Mouse (Mus musculus): ENCODE data around the gene Arhgef11. TPM values are rescaled to one million over a fixed set of nuclear protein-coding genes. Genes with fewer than 3 reads are reported as not detected.

The Arhgef11 gene
- polyA plus RNA-seq, 1 experiment from 2014 or later = 17.5 TPM

GRCm38 (mm10) chr3:87620218-87620891 is 3.0 kb downstream of the Arhgef11 start:
- Histone ChIP-seq H3K9me3 (no peaks in the 10 kb centered on the region), H3K27me3 (no peaks in the 10 kb centered on the region), H3K4me1 (peaks cover 43% of the 10 kb centered on the region), H3K4me3 (peak overlapping the region; percentile 83), H3K27ac (no peak overlapping the region), H3K4me2 (peak overlapping the region; percentile 84), H3K36me3 (no peaks in the 10 kb centered on the region), H3K9ac (peak overlapping the region; percentile 61)
- no peak for ATAC-seq (ENCODE audit: insufficient number of reproducible peaks, insufficient read depth, low FRiP score, low TSS enrichment, low read depth)
- 70% methylated on average over 7 of the region's 7 CpGs for WGBS

GRCm38 (mm10) chr3:87624899-87625298 is 7.5 kb downstream of the Arhgef11 start:
- Histone ChIP-seq H3K4me3 (no peak overlapping the region), H3K36me3 (peaks cover 4% of the 10 kb centered on the region; the same call in 1 of the 2 replicates), H3K9me3 (no peaks in the 10 kb centered on the region), H3K9ac (no peak overlapping the region), H3K4me1 (peaks cover 19% of the 10 kb centered on the region), H3K27me3 (no peaks in the 10 kb centered on the region), H3K4me2 (no peak overlapping the region), H3K27ac (no peak overlapping the region)
- ATAC-seq (ENCODE audit: insufficient number of reproducible peaks, insufficient read depth, low FRiP score, low TSS enrichment, low read depth) = no peak
- WGBS = 85% methylated on average over 4 of the region's 4 CpGs

GRCm38 (mm10) chr3:87630899-87631298 is 13.5 kb downstream of the Arhgef11 start:
- peak overlapping the region; percentile 33; the same call in 1 of the 2 replicates for H3K27ac ChIP-seq
- H3K27me3 ChIP-seq = no peaks in the 10 kb centered on the region
- H3K36me3 ChIP-seq = peaks cover 4% of the 10 kb centered on the region; the same call in 1 of the 2 replicates
- H3K4me2 ChIP-seq = no peak overlapping the region
- no peak for ATAC-seq (ENCODE audit: insufficient number of reproducible peaks, insufficient read depth, low FRiP score, low TSS enrichment, low read depth)
- no peaks in the 10 kb centered on the region for H3K9me3 ChIP-seq
- H3K4me3 ChIP-seq = no peak overlapping the region
- WGBS = 77% methylated on average over 9 of the region's 9 CpGs
- peaks cover 16% of the 10 kb centered on the region for H3K4me1 ChIP-seq
- H3K9ac ChIP-seq = peak overlapping the region; percentile 44; the same call in 1 of the 2 replicates

- no peaks in the 10 kb centered on the region for H3K27me3 ChIP-seq
- H3K4me3 ChIP-seq = no peak overlapping the region
- no peak overlapping the region for H3K27ac ChIP-seq
- peaks cover 4% of the 10 kb centered on the region; the same call in 1 of the 2 replicates for H3K36me3 ChIP-seq
- no peak overlapping the region for H3K4me2 ChIP-seq
- H3K9me3 ChIP-seq = no peaks in the 10 kb centered on the region
- H3K9ac ChIP-seq = no peak overlapping the region
- peaks cover 20% of the 10 kb centered on the region for H3K4me1 ChIP-seq
- no peak for ATAC-seq (ENCODE audit: insufficient number of reproducible peaks, insufficient read depth, low FRiP score, low TSS enrichment, low read depth)
- WGBS = 52% methylated on average over 4 of the region's 4 CpGs
Measured at GRCm38 (mm10) chr3:87631408-87631807, 14.0 kb downstream of the Arhgef11 start.

- Histone ChIP-seq H3K36me3 (0 out of 2 replicates have a peak, but pooled peaks cover under 1% of the 10 kb centered on the region), H3K9me3 (no peaks in the 10 kb centered on the region), H3K4me3 (no peak overlapping the region), H3K27me3 (no peaks in the 10 kb centered on the region), H3K4me2 (no peak overlapping the region), H3K27ac (no peak overlapping the region; the same call in 1 of the 2 replicates), H3K4me1 (peaks cover 20% of the 10 kb centered on the region), H3K9ac (no peak overlapping the region)
- WGBS = 48% methylated on average over 4 of the region's 4 CpGs
- ATAC-seq (ENCODE audit: insufficient number of reproducible peaks, insufficient read depth, low FRiP score, low TSS enrichment, low read depth) = no peak
Measured at GRCm38 (mm10) chr3:87635514-87635913, 18.2 kb downstream of the Arhgef11 start.

- Histone ChIP-seq H3K27ac (no peak overlapping the region), H3K4me3 (no peak overlapping the region), H3K27me3 (no peaks in the 10 kb centered on the region), H3K9ac (no peak overlapping the region), H3K4me2 (no peak overlapping the region), H3K9me3 (no peaks in the 10 kb centered on the region), H3K4me1 (no peaks in the 10 kb centered on the region; the same call in 1 of the 2 replicates), H3K36me3 (peaks cover 11% of the 10 kb centered on the region)
- 84% methylated on average over 1 of the region's 1 CpGs for WGBS
- no peak for ATAC-seq (ENCODE audit: insufficient number of reproducible peaks, insufficient read depth, low FRiP score, low TSS enrichment, low read depth)
Measured at GRCm38 (mm10) chr3:87643453-87643852, 26.1 kb downstream of the Arhgef11 start.

GRCm38 (mm10) chr3:87646174-87646573 is 28.8 kb downstream of the Arhgef11 start:
- Histone ChIP-seq H3K9ac (no peak overlapping the region), H3K27me3 (no peaks in the 10 kb centered on the region), H3K4me2 (no peak overlapping the region), H3K4me1 (no peaks in the 10 kb centered on the region; the same call in 1 of the 2 replicates), H3K27ac (no peak overlapping the region), H3K36me3 (peaks cover 5% of the 10 kb centered on the region; the same call in 1 of the 2 replicates), H3K4me3 (no peak overlapping the region), H3K9me3 (no peaks in the 10 kb centered on the region)
- WGBS = 98% methylated on average over 1 of the region's 1 CpGs
- no peak for ATAC-seq (ENCODE audit: insufficient number of reproducible peaks, insufficient read depth, low FRiP score, low TSS enrichment, low read depth)

GRCm38 (mm10) chr3:87649063-87649462 is 31.7 kb downstream of the Arhgef11 start:
- ATAC-seq (ENCODE audit: insufficient number of reproducible peaks, insufficient read depth, low FRiP score, low TSS enrichment, low read depth) = no peak
- H3K9me3 ChIP-seq = no peaks in the 10 kb centered on the region

GRCm38 (mm10) chr3:87658348-87658747 is 41.0 kb downstream of the Arhgef11 start:
- no peak for ATAC-seq (ENCODE audit: insufficient number of reproducible peaks, insufficient read depth, low FRiP score, low TSS enrichment, low read depth)
- Histone ChIP-seq H3K36me3 (no peaks in the 10 kb centered on the region), H3K4me2 (no peak overlapping the region), H3K27me3 (no peaks in the 10 kb centered on the region), H3K9me3 (no peaks in the 10 kb centered on the region), H3K9ac (no peak overlapping the region), H3K4me3 (no peak overlapping the region), H3K27ac (no peak overlapping the region), H3K4me1 (peaks cover 14% of the 10 kb centered on the region)
- 73% methylated on average over 2 of the region's 2 CpGs for WGBS

More at GRCm38 (mm10) chr3:87649063-87649462, 31.7 kb downstream of the Arhgef11 start:
- no peaks in the 10 kb centered on the region for H3K27me3 ChIP-seq
- no peak overlapping the region for H3K27ac ChIP-seq
- no peak overlapping the region for H3K4me3 ChIP-seq
- 80% methylated on average over 3 of the region's 3 CpGs for WGBS
- H3K4me1 ChIP-seq = no peaks in the 10 kb centered on the region
- no peaks in the 10 kb centered on the region for H3K36me3 ChIP-seq
- H3K9ac ChIP-seq = no peak overlapping the region
- H3K4me2 ChIP-seq = no peak overlapping the region

- H3K4me1 ChIP-seq = peaks cover 14% of the 10 kb centered on the region
- no peaks in the 10 kb centered on the region for H3K27me3 ChIP-seq
- no peaks in the 10 kb centered on the region for H3K36me3 ChIP-seq
- H3K4me2 ChIP-seq = no peak overlapping the region
- H3K4me3 ChIP-seq = no peak overlapping the region
- no peak for ATAC-seq (ENCODE audit: insufficient number of reproducible peaks, insufficient read depth, low FRiP score, low TSS enrichment, low read depth)
- WGBS = 92% methylated on average over 9 of the region's 9 CpGs
- H3K9ac ChIP-seq = no peak overlapping the region
- H3K9me3 ChIP-seq = no peaks in the 10 kb centered on the region
- H3K27ac ChIP-seq = peak overlapping the region; percentile 66
Measured at GRCm38 (mm10) chr3:87659692-87660429, 42.5 kb downstream of the Arhgef11 start.

- H3K36me3 ChIP-seq = no peaks in the 10 kb centered on the region
- 57% methylated on average over 4 of the region's 4 CpGs for WGBS
- H3K9me3 ChIP-seq = no peaks in the 10 kb centered on the region
- peak overlapping the region; percentile 66 for H3K27ac ChIP-seq
- ATAC-seq (ENCODE audit: insufficient number of reproducible peaks, insufficient read depth, low FRiP score, low TSS enrichment, low read depth) = no peak
- peaks cover 14% of the 10 kb centered on the region for H3K4me1 ChIP-seq
- no peak overlapping the region for H3K4me3 ChIP-seq
- no peak overlapping the region for H3K9ac ChIP-seq
- H3K4me2 ChIP-seq = no peak overlapping the region
- no peaks in the 10 kb centered on the region for H3K27me3 ChIP-seq
Measured at GRCm38 (mm10) chr3:87660479-87660878, 43.1 kb downstream of the Arhgef11 start.

- H3K27me3 ChIP-seq = no peaks in the 10 kb centered on the region
- H3K9me3 ChIP-seq = no peaks in the 10 kb centered on the region
- ATAC-seq (ENCODE audit: insufficient number of reproducible peaks, insufficient read depth, low FRiP score, low TSS enrichment, low read depth) = no peak
- H3K27ac ChIP-seq = no peak overlapping the region
- H3K4me2 ChIP-seq = no peak overlapping the region
- no peak overlapping the region for H3K9ac ChIP-seq
- WGBS = 84% methylated on average over 1 of the region's 1 CpGs
- H3K36me3 ChIP-seq = no peaks in the 10 kb centered on the region
- H3K4me3 ChIP-seq = no peak overlapping the region
- H3K4me1 ChIP-seq = peaks cover 14% of the 10 kb centered on the region
Measured at GRCm38 (mm10) chr3:87661291-87661690, 43.9 kb downstream of the Arhgef11 start.

Measured in embryonic facial prominence, embryonic 13.5 days (tissue).